27 mouse cellular contexts compared by ENCODE assay signal in the genomic region with DNA sequence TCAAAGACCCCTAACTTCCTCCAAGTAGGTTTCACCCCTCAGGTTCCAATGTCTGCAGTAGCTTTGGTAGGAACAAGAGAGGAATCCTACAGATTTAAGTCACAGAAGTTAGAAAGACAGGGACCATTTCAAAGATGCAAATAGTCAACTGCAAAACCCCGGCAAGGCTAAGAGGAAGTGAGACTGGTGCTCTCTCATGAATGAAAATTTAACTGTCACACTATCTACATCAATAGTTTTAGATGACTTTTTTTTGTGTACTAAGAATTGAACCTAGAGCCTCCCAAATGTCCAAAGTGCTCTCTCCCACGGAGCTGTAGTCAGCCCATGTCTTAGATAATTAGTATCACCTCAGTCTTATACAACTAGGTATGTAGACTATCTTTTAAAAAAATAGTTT. TPM values are rescaled to one million over a fixed set of nuclear protein-coding genes. Genes with fewer than 3 reads are reported as not detected.
"Had no signal": no experiment of that assay in that cellular context is flagged by ENCODE, and none has a peak within 500 bp of the region (broad histone marks: within the 10 kb centered on the region; RNA-seq: fewer than 3 reads in every experiment).

No protein-coding gene starts in this region.

- H3K4me3 ChIP-seq: intestine, embryonic 15.5 days; left cerebral cortex, adult 2 months; lung, embryonic 15.5 days had no signal

- ATAC-seq: intestine, embryonic 15.5 days had no signal

- H3K9me3 ChIP-seq: intestine, embryonic 15.5 days; lung, embryonic 15.5 days had no signal

- DNase-seq: kidney, adult 11 months; kidney, adult 8-10 months; kidney, postnatal 36 days; layer of hippocampus, adult 9-11 months; lung, adult 18-20 months; lung, postnatal 14 days; lung, postnatal 4 days; midbrain, embryonic 14.5 days; right cerebral cortex, adult 18-20 months; right cerebral cortex, postnatal 14 days; thymus, adult 2 months; thymus, postnatal 14 days; thymus, postnatal 4 days had no signal

- H3K4me2 ChIP-seq: intestine, embryonic 15.5 days; lung, embryonic 15.5 days; midbrain, embryonic 11.5 days had no signal

- H3K36me3 ChIP-seq: intestine, embryonic 15.5 days; lung, embryonic 15.5 days had no signal

- H3K4me1 ChIP-seq: intestine, embryonic 15.5 days; lung, embryonic 15.5 days had no signal

- H3K27me3 ChIP-seq: intestine, embryonic 15.5 days; lung, embryonic 15.5 days had no signal

- H3K27ac ChIP-seq: intestine, embryonic 15.5 days; kidney, postnatal 0 days; left cerebral cortex, adult 2 months; liver, embryonic 14.5 days; lung, embryonic 15.5 days; stomach, postnatal 0 days had no signal

- H3K9ac ChIP-seq: intestine, embryonic 15.5 days; liver, embryonic 14.5 days; lung, embryonic 15.5 days had no signal

RNA-seq across cellular contexts. Expression of gene 1700019N19Rik, which starts 38.7 kb away (rescaled TPM):
- polyA plus RNA-seq: intestine, embryonic 15.5 days; kidney, postnatal 0 days; limb, embryonic 11.5 days; limb, embryonic 14.5 days; liver, adult 2 months; liver, embryonic 14.5 days; lung, embryonic 15.5 days; midbrain, embryonic 11.5 days; midbrain, embryonic 14.5 days; midbrain, postnatal 0 days; neural tube, embryonic 11.5 days; neural tube, embryonic 14.5 days; stomach, embryonic 14.5 days had no signal
